Mouse (Mus musculus) heart, postnatal 0 days (tissue): Measurements from ENCODE around the gene Kitl.

Source experiments
- CTCF ChIP-seq: IDR thresholded peaks from 2 replicates; pipeline ENCODE4 v1.5.1; 2016; ENCODE audit warnings: antibody characterized with exemption, control low read depth, low read depth
- EP300 ChIP-seq: IDR thresholded peaks from 2 replicates; pipeline ENCODE4 v1.6.1; 2016; ENCODE audit warnings: antibody characterized with exemption, low read depth

DNA sequence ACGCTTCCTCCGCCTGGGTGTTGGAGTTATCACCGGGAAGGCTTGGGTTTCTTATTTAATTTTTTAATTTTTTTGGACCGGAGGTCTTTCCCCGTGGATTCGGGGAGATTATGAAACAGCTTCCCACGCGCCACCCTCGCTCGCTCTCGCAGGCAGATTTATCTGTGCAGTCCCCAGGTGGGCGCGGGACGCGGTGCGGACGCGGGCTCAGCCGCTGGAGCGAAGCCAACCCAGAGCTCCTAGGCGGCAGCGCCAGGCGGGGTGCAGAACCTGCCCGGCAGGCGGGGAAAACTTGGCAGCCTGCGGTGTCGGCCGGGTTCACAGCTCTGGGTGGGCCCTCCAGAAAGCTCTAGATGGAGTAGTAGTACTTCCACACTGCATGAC lies 888 bp downstream of the Kitl start:
- peak; percentile 21 for TF ChIP-seq CTCF
- no peak for TF ChIP-seq EP300
